Mouse (Mus musculus): Measurements from ENCODE around the gene Rpp25l. TPM values are rescaled to one million over a fixed set of nuclear protein-coding genes. Genes with fewer than 3 reads are reported as not detected.

Gene Rpp25l
- total and polyA plus RNA-seq, 2 experiments from 2014 or later: 36.3 to 43.0 TPM

DNA sequence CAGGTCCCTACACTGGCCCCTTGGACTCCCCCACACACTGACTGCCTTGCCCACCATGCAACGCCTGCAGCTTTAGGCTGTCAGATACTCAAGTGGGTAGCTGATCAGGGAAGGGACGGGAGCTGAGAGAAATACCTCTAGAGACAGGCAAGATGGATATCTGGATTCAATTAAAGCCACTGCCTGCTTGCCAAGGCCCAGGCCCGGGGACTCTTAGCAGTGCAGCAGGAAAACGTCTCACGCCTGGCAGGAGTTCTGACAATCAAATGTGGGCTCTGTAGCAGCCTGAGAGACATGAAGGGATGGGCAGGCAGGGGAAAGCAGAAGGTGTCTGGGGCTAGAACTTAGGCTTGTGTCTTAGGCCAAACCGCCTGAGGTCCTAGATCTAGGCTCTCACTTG lies 3.5 kb upstream of the Rpp25l start:
- no peak for TF ChIP-seq CTCF (IDR thresholded peaks at IDR 0.05; ENCODE audit: low read depth)
- H3K27me3 ChIP-seq (ENCODE audit: insufficient read depth, low read length): no peaks in the 10 kb centered on the region
- H3K9me3 ChIP-seq (ENCODE audit: low read length): no peaks in the 10 kb centered on the region
- H3K9ac ChIP-seq: no peak overlapping the region
- ATAC-seq (no peak), DNase-seq (no peak)
- peaks cover 43% of the 10 kb centered on the region for H3K36me3 ChIP-seq (ENCODE audit: insufficient read depth)
- H3K4me2 ChIP-seq (ENCODE audit: low read depth): no peak overlapping the region
- no peak overlapping the region for H3K4me3 ChIP-seq (ENCODE audit: low read depth, low read length)
- H3K4me1 ChIP-seq (ENCODE audit: insufficient read depth): peaks cover 13% of the 10 kb centered on the region
- 75% methylated on average over 6 of the region's 6 CpGs for WGBS
- no peak overlapping the region for H3K27ac ChIP-seq (ENCODE audit: low read depth, low read length)

DNA sequence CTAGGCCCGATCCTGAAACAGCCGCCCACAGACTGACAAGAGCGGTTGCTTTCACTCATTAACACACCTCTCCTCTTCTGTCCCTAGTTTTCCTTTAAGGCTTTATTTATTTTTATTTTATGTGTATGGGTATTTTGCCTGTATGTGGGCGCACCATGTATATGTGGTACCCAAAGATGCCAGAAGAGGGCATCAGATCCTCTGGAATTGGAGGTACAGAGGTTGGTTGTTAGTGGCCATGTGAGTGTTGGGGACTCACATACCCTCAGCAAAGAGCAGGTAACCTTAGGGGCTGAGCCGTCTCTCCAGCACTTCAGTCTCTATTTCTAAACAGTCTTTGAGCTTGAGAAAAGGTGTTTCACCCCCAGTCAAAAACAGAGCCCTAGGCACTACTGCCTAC lies 2.3 kb upstream of the Rpp25l start:
- Histone ChIP-seq H3K27me3 (ENCODE audit: insufficient read depth, low read length) (no peaks in the 10 kb centered on the region), H3K9me3 (ENCODE audit: low read length) (no peaks in the 10 kb centered on the region), H3K27ac (ENCODE audit: low read depth, low read length) (no peak overlapping the region; the same call in 1 of the 2 replicates), H3K36me3 (ENCODE audit: insufficient read depth) (peaks cover 41% of the 10 kb centered on the region), H3K9ac (no peak overlapping the region), H3K4me3 (ENCODE audit: low read depth, low read length) (no peak overlapping the region), H3K4me2 (ENCODE audit: low read depth) (no peak overlapping the region), H3K4me1 (ENCODE audit: insufficient read depth) (peaks cover 11% of the 10 kb centered on the region)
- peak; percentile 63 for DNase-seq
- TF ChIP-seq CTCF (IDR thresholded peaks at IDR 0.05; ENCODE audit: low read depth): peak; percentile 76
- ATAC-seq: 0 out of 2 replicates have a peak, but pooled peaks have one; percentile 38
- 79% methylated on average over 5 of the region's 5 CpGs for WGBS

DNA sequence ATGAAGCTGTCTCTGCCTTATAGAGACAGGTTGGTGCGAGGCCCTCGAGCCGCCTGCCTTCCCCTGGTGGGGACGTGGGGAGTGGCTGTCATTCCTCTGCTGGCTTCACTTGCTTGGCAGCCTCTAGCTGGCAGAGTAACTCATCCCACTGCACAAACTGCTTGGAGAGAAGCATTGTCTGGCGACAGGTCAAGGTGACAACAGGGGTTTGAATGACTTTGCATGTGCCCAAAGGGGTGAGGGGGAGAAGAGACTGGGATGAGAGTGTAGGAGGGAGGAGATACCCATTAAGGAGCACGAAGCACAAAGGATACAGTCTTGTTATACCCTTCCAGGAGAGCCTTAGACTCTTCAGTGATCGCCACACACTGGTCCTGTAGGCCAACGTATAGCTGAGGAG lies 1.7 kb upstream of the Rpp25l start:
- peaks cover 11% of the 10 kb centered on the region for H3K4me1 ChIP-seq (ENCODE audit: insufficient read depth)
- 74% methylated on average over 8 of the region's 8 CpGs for WGBS
- no peaks in the 10 kb centered on the region for H3K27me3 ChIP-seq (ENCODE audit: insufficient read depth, low read length)
- DNase-seq (no peak), ATAC-seq (no peak)
- H3K9ac ChIP-seq: no peak overlapping the region
- no peak overlapping the region for H3K4me3 ChIP-seq (ENCODE audit: low read depth, low read length)
- H3K27ac ChIP-seq (ENCODE audit: low read depth, low read length): no peak overlapping the region; the same call in 1 of the 2 replicates
- no peaks in the 10 kb centered on the region for H3K9me3 ChIP-seq (ENCODE audit: low read length)
- peaks cover 36% of the 10 kb centered on the region for H3K36me3 ChIP-seq (ENCODE audit: insufficient read depth)
- no peak for TF ChIP-seq CTCF (IDR thresholded peaks at IDR 0.05; ENCODE audit: low read depth)
- no peak overlapping the region for H3K4me2 ChIP-seq (ENCODE audit: low read depth)

DNA sequence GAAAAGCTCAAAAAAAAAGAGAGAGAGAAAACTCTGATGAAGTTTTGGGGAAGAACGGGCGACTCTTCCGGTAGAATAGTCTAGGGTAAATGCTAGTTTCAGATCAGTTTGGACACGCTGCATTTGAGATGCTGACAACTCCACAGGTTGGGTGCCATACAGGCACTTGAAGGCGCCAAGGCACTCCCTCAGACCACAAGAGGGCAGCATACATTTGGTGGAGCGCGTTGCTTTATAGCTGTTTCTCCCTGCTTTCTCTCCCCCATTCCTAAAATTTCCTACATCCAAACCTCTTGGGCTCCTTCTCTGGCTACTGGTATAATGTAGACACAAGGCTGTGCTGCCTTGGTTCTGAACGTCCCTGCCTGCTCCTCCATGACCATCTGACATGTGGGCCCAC lies 942 bp upstream of the Rpp25l start:
- Histone ChIP-seq H3K9ac (no peak overlapping the region), H3K9me3 (ENCODE audit: low read length) (no peaks in the 10 kb centered on the region), H3K36me3 (ENCODE audit: insufficient read depth) (peaks cover 30% of the 10 kb centered on the region), H3K4me2 (ENCODE audit: low read depth) (peak overlapping the region; percentile 91), H3K4me3 (ENCODE audit: low read depth, low read length) (peak overlapping the region; percentile 57; the same call in 1 of the 2 replicates), H3K27ac (ENCODE audit: low read depth, low read length) (no peak overlapping the region; the same call in 1 of the 2 replicates), H3K4me1 (ENCODE audit: insufficient read depth) (peaks cover 11% of the 10 kb centered on the region), H3K27me3 (ENCODE audit: insufficient read depth, low read length) (no peaks in the 10 kb centered on the region)
- TF ChIP-seq CTCF (IDR thresholded peaks at IDR 0.05; ENCODE audit: low read depth): peak; percentile 91
- DNase-seq (peak; percentile 88), ATAC-seq (peak; percentile 61)
- WGBS: 10% methylated on average over 8 of the region's 8 CpGs

DNA sequence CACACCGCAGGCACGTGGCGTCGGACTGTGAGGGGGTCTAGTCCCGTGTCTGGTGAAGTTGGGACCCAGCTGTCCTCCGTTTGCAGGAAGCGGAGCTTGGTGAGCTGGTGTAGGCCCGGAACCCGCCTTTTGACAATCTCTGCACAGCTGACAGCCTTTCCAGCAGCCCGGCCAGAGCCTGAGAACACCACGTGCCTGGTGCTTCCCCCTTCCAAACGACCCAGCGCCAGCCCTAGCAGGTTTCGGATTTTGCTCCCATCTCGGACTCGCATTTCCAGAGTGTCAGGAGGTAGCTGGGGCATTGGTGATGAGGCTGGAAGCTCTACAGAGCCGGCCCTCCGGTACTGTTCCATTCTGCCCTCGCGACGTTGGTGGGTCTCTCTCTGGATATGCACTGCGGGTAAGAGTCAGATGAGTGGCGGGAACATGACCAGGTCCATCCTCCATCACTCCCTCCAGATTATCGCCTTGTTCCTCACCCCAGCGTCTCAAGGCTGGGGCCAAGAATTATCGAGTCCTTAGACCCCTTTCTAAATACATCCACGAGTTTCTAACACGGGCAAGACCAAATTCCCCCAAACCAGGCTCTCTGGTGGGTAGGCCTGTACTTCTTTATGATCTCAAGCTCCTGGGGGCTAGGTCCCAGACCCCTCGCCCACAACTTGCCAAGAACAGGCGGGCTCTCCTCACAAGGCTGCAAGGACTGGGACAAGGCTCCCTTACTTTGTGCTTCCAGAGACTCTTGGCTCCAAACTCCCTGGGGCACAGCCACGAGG lies 725 bp downstream of the Rpp25l start:
- peaks cover 13% of the 10 kb centered on the region; the same call in 1 of the 2 replicates for H3K36me3 ChIP-seq (ENCODE audit: insufficient read depth)
- H3K4me1 ChIP-seq (ENCODE audit: insufficient read depth): peaks cover 14% of the 10 kb centered on the region
- peak overlapping the region; percentile 57 for H3K4me3 ChIP-seq (ENCODE audit: low read depth, low read length)
- H3K4me2 ChIP-seq (ENCODE audit: low read depth): peak overlapping the region; percentile 91
- DNase-seq: no peak
- H3K9me3 ChIP-seq (ENCODE audit: low read length): no peaks in the 10 kb centered on the region
- H3K9ac ChIP-seq: peak overlapping the region; percentile 77
- no peaks in the 10 kb centered on the region for H3K27me3 ChIP-seq (ENCODE audit: insufficient read depth, low read length)
- H3K27ac ChIP-seq (ENCODE audit: low read depth, low read length): peak overlapping the region; percentile 82
- 33% methylated on average over 31 of the region's 31 CpGs for WGBS
- peak; percentile 14; the same call in 1 of the 2 replicates for ATAC-seq
- TF ChIP-seq CTCF (IDR thresholded peaks at IDR 0.05; ENCODE audit: low read depth): no peak

DNA sequence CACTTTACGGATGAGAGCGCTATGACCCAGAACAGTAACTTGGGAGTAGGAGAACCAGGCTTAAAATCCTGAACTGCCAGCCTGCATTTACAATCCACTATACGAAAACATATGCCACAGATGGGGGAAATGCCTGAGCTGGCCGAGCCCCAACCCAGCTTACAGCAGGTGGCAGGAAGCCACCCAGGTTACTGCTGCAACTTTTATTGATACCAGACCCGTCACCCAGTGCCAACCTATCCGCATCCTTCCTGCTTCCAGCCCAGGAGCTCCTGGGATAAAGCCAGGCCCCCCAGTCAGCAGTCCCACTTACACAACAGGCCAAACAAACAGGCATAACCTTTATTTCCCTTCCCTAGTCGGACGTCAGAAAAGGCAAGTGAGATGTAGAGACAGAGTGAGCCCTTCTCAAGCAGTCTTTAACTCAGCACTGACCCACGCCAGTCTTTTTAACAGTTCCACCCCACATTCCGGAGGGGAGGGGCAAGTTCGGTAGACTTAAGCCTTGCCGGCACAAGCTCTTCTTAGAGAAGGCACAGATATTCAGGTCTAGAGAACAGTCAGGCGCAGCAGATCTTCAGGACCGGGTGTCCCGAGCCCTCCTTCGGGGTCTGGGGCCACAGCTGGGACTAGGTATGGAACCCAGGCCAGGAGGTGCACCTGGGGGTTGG lies 1.5 kb downstream of the Rpp25l start:
- ATAC-seq (no peak), DNase-seq (no peak)
- H3K27ac ChIP-seq (ENCODE audit: low read depth, low read length): no peak overlapping the region
- peaks cover 6% of the 10 kb centered on the region; the same call in 1 of the 2 replicates for H3K36me3 ChIP-seq (ENCODE audit: insufficient read depth)
- WGBS: 53% methylated on average over 16 of the region's 16 CpGs
- no peaks in the 10 kb centered on the region for H3K27me3 ChIP-seq (ENCODE audit: insufficient read depth, low read length)
- peaks cover 22% of the 10 kb centered on the region for H3K4me1 ChIP-seq (ENCODE audit: insufficient read depth)
- H3K9ac ChIP-seq: peak overlapping the region; percentile 77
- no peak for TF ChIP-seq CTCF (IDR thresholded peaks at IDR 0.05; ENCODE audit: low read depth)
- H3K4me3 ChIP-seq (ENCODE audit: low read depth, low read length): peak overlapping the region; percentile 57
- no peaks in the 10 kb centered on the region for H3K9me3 ChIP-seq (ENCODE audit: low read length)
- H3K4me2 ChIP-seq (ENCODE audit: low read depth): peak overlapping the region; percentile 91

DNA sequence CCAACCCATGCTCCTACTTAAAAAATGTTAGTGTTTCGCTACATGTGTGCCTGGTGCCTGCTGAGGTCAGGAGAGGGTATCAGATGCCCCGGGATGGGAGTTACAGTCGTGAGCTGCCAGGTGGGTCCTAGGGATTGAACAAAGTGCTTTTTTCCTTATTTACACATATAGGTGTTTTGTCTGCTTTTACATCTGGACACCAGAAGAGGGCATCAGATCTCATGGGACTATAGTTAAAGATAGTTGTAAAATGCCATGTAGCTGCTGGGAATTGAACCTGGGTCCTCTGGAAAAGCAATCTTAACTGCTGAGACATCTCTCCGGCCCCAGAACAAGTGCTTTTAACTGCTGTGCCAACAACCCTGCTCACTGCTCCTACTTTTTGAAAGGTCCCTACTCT lies 3.1 kb downstream of the Rpp25l start:
- Histone ChIP-seq H3K27me3 (ENCODE audit: insufficient read depth, low read length) (no peaks in the 10 kb centered on the region), H3K4me3 (ENCODE audit: low read depth, low read length) (no peak overlapping the region), H3K36me3 (ENCODE audit: insufficient read depth) (no peaks in the 10 kb centered on the region), H3K4me2 (ENCODE audit: low read depth) (no peak overlapping the region), H3K9ac (no peak overlapping the region), H3K27ac (ENCODE audit: low read depth, low read length) (no peak overlapping the region), H3K9me3 (ENCODE audit: low read length) (no peaks in the 10 kb centered on the region), H3K4me1 (ENCODE audit: insufficient read depth) (peaks cover 22% of the 10 kb centered on the region)
- no peak for ATAC-seq
- no peak for DNase-seq
- 71% methylated on average over 4 of the region's 4 CpGs for WGBS
- peak; percentile 39; the same call in 1 of the 2 replicates for TF ChIP-seq CTCF (IDR thresholded peaks at IDR 0.05; ENCODE audit: low read depth)
